Mouse (Mus musculus): Measurements from ENCODE around the gene Cenpf. TPM values are rescaled to one million over a fixed set of nuclear protein-coding genes. Genes with fewer than 3 reads are reported as not detected.
A peak's percentile ranks its signal among the peaks of the same experiment; 100 is the strongest.

The Cenpf gene
- polyA plus RNA-seq, 1 experiment, result 169 TPM

- Histone ChIP-seq H3K4me3 (ENCODE audit: low read depth, low read length) (no peak overlapping the region), H3K36me3 (ENCODE audit: control insufficient read depth, insufficient read depth, low read length, poor library complexity, severe bottlenecking) (no peaks in the 10 kb centered on the region), H3K4me1 (ENCODE audit: control insufficient read depth, insufficient read depth, low read length) (no peaks in the 10 kb centered on the region), H3K27me3 (ENCODE audit: control insufficient read depth, insufficient read depth, low read length, poor library complexity, severe bottlenecking) (no peaks in the 10 kb centered on the region), H3K27ac (ENCODE audit: insufficient read depth, low read length) (no peak overlapping the region), H3K9ac (ENCODE audit: low read depth, poor library complexity, severe bottlenecking) (no peak overlapping the region), H3K9me3 (replicated peaks; ENCODE audit: control insufficient read depth, insufficient read depth, low read length, poor library complexity, severe bottlenecking) (no peaks in the 10 kb centered on the region)
- TF ChIP-seq EP300 (IDR thresholded peaks at IDR 0.05; ENCODE audit: insufficient read depth, low read depth, low read length), result no peak
- peak; percentile 46 for TF ChIP-seq CTCF (IDR thresholded peaks at IDR 0.05; ENCODE audit: low read depth, low read length)
- TF ChIP-seq POLR2A (IDR thresholded peaks at IDR 0.05; ENCODE audit: insufficient read depth, low read length), result no peak
These were observed 15.3 kb upstream of the Cenpf start for GRCm38 (mm10) chr1:189703156-189703555.

- no peaks in the 10 kb centered on the region for H3K9me3 ChIP-seq (replicated peaks; ENCODE audit: control insufficient read depth, insufficient read depth, low read length, poor library complexity, severe bottlenecking)
- no peak overlapping the region for H3K9ac ChIP-seq (ENCODE audit: low read depth, poor library complexity, severe bottlenecking)
- no peaks in the 10 kb centered on the region for H3K36me3 ChIP-seq (ENCODE audit: control insufficient read depth, insufficient read depth, low read length, poor library complexity, severe bottlenecking)
- H3K27me3 ChIP-seq (ENCODE audit: control insufficient read depth, insufficient read depth, low read length, poor library complexity, severe bottlenecking), result no peaks in the 10 kb centered on the region
- H3K4me3 ChIP-seq (ENCODE audit: low read depth, low read length), result no peak overlapping the region
- no peak overlapping the region for H3K27ac ChIP-seq (ENCODE audit: insufficient read depth, low read length)
- peak; percentile 75 for TF ChIP-seq CTCF (IDR thresholded peaks at IDR 0.05; ENCODE audit: low read depth, low read length)
- no peak for TF ChIP-seq EP300 (IDR thresholded peaks at IDR 0.05; ENCODE audit: insufficient read depth, low read depth, low read length)
- no peak for TF ChIP-seq POLR2A (IDR thresholded peaks at IDR 0.05; ENCODE audit: insufficient read depth, low read length)
- H3K4me1 ChIP-seq (ENCODE audit: control insufficient read depth, insufficient read depth, low read length), result no peaks in the 10 kb centered on the region
These were observed 13.1 kb upstream of the Cenpf start for GRCm38 (mm10) chr1:189700990-189701389.

DNA sequence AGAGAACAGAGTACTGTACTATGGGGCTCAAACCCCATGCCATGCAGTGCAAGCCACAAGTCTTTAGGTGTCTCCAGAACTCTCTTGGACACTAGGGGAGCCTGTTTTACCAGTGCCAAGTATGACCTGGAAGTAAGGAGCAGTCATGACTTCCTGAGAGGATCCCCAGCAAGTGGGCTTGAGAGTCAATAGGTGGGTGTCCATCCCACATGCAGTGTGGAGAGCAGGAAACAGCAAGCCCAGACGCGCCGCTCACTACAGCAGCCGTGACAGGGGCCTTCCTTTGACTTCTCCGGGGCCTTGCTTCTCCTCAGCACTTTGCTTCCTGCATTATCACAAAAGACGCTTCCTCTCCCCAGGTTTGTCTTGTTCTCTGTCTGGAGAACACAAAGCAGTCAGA lies 12.3 kb upstream of the Cenpf start:
- Histone ChIP-seq H3K4me3 (ENCODE audit: low read depth, low read length) (no peak overlapping the region), H3K4me1 (ENCODE audit: control insufficient read depth, insufficient read depth, low read length) (no peaks in the 10 kb centered on the region), H3K9ac (ENCODE audit: low read depth, poor library complexity, severe bottlenecking) (no peak overlapping the region), H3K9me3 (replicated peaks; ENCODE audit: control insufficient read depth, insufficient read depth, low read length, poor library complexity, severe bottlenecking) (no peaks in the 10 kb centered on the region), H3K36me3 (ENCODE audit: control insufficient read depth, insufficient read depth, low read length, poor library complexity, severe bottlenecking) (no peaks in the 10 kb centered on the region), H3K27ac (ENCODE audit: insufficient read depth, low read length) (no peak overlapping the region), H3K27me3 (ENCODE audit: control insufficient read depth, insufficient read depth, low read length, poor library complexity, severe bottlenecking) (no peaks in the 10 kb centered on the region)
- no peak for TF ChIP-seq CTCF (IDR thresholded peaks at IDR 0.05; ENCODE audit: low read depth, low read length)
- TF ChIP-seq EP300 (IDR thresholded peaks at IDR 0.05; ENCODE audit: insufficient read depth, low read depth, low read length), result no peak
- no peak for TF ChIP-seq POLR2A (IDR thresholded peaks at IDR 0.05; ENCODE audit: insufficient read depth, low read length)

DNA sequence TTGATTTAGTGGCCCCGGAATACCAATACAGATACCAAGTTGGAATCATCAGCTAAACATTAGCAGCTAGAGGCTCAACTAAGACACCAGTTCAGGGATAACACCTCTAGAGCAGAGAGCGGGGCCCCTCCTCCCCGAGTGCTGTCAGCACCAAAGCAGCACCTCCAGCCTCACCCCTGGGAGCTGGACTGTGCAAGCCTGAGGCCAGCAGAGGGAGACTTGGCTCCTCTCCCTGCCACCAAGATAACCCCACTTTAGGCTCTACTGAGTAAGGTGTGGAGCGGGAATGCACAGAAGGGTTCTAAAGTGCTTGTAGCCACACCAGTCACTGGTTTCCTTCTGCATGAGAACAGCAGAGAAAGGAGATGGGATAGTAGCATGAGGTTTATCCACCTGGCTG lies 10.5 kb upstream of the Cenpf start:
- no peaks in the 10 kb centered on the region for H3K27me3 ChIP-seq (ENCODE audit: control insufficient read depth, insufficient read depth, low read length, poor library complexity, severe bottlenecking)
- H3K4me3 ChIP-seq (ENCODE audit: low read depth, low read length), result no peak overlapping the region
- no peaks in the 10 kb centered on the region for H3K36me3 ChIP-seq (ENCODE audit: control insufficient read depth, insufficient read depth, low read length, poor library complexity, severe bottlenecking)
- peaks cover 3% of the 10 kb centered on the region for H3K4me1 ChIP-seq (ENCODE audit: control insufficient read depth, insufficient read depth, low read length)
- H3K9me3 ChIP-seq (replicated peaks; ENCODE audit: control insufficient read depth, insufficient read depth, low read length, poor library complexity, severe bottlenecking), result no peaks in the 10 kb centered on the region
- TF ChIP-seq POLR2A (IDR thresholded peaks at IDR 0.05; ENCODE audit: insufficient read depth, low read length) (no peak), CTCF (IDR thresholded peaks at IDR 0.05; ENCODE audit: low read depth, low read length) (peak; percentile 39), EP300 (IDR thresholded peaks at IDR 0.05; ENCODE audit: insufficient read depth, low read depth, low read length) (no peak)
- H3K27ac ChIP-seq (ENCODE audit: insufficient read depth, low read length), result no peak overlapping the region
- no peak overlapping the region for H3K9ac ChIP-seq (ENCODE audit: low read depth, poor library complexity, severe bottlenecking)

- H3K27ac ChIP-seq (ENCODE audit: insufficient read depth, low read length), result no peak overlapping the region
- H3K4me3 ChIP-seq (ENCODE audit: low read depth, low read length), result no peak overlapping the region
- no peak for TF ChIP-seq CTCF (IDR thresholded peaks at IDR 0.05; ENCODE audit: low read depth, low read length)
- TF ChIP-seq EP300 (IDR thresholded peaks at IDR 0.05; ENCODE audit: insufficient read depth, low read depth, low read length), result no peak
- no peak for TF ChIP-seq POLR2A (IDR thresholded peaks at IDR 0.05; ENCODE audit: insufficient read depth, low read length)
- H3K4me1 ChIP-seq (ENCODE audit: control insufficient read depth, insufficient read depth, low read length), result peaks cover 3% of the 10 kb centered on the region
- H3K9me3 ChIP-seq (replicated peaks; ENCODE audit: control insufficient read depth, insufficient read depth, low read length, poor library complexity, severe bottlenecking), result no peaks in the 10 kb centered on the region
- no peaks in the 10 kb centered on the region for H3K27me3 ChIP-seq (ENCODE audit: control insufficient read depth, insufficient read depth, low read length, poor library complexity, severe bottlenecking)
- H3K36me3 ChIP-seq (ENCODE audit: control insufficient read depth, insufficient read depth, low read length, poor library complexity, severe bottlenecking), result no peaks in the 10 kb centered on the region
- no peak overlapping the region for H3K9ac ChIP-seq (ENCODE audit: low read depth, poor library complexity, severe bottlenecking)
These were observed 7.4 kb upstream of the Cenpf start for GRCm38 (mm10) chr1:189695321-189695720.

DNA sequence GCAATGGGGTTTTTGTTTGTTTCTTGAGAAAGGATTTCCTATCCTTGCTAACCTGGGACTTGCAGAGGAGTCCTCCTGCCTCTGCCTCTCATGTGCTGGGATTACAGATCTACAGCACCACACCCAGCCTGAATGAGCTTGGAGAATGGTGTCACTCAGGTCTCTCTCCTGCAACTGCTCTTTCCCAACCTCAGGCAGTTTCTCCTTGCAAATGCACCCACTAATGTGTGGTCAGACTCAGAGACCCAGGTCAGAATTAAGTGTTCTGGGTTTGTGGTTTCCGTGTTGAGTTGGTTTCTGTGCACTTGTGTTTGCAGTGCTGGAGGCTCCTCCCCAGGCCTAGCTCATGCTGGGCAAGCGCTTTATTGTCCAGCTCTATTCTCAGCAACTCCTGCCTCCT lies 6.5 kb upstream of the Cenpf start:
- Histone ChIP-seq H3K4me3 (ENCODE audit: low read depth, low read length) (no peak overlapping the region), H3K9ac (ENCODE audit: low read depth, poor library complexity, severe bottlenecking) (no peak overlapping the region), H3K4me1 (ENCODE audit: control insufficient read depth, insufficient read depth, low read length) (peaks cover 3% of the 10 kb centered on the region), H3K27ac (ENCODE audit: insufficient read depth, low read length) (no peak overlapping the region), H3K27me3 (ENCODE audit: control insufficient read depth, insufficient read depth, low read length, poor library complexity, severe bottlenecking) (no peaks in the 10 kb centered on the region), H3K9me3 (replicated peaks; ENCODE audit: control insufficient read depth, insufficient read depth, low read length, poor library complexity, severe bottlenecking) (no peaks in the 10 kb centered on the region), H3K36me3 (ENCODE audit: control insufficient read depth, insufficient read depth, low read length, poor library complexity, severe bottlenecking) (no peaks in the 10 kb centered on the region)
- TF ChIP-seq POLR2A (IDR thresholded peaks at IDR 0.05; ENCODE audit: insufficient read depth, low read length) (no peak), CTCF (IDR thresholded peaks at IDR 0.05; ENCODE audit: low read depth, low read length) (no peak), EP300 (IDR thresholded peaks at IDR 0.05; ENCODE audit: insufficient read depth, low read depth, low read length) (no peak)

Measured in ES-Bruce4 (cell line).